Mouse (Mus musculus): ENCODE results near the gene Lmo4. TPM values are rescaled to one million over a fixed set of nuclear protein-coding genes. Genes with fewer than 3 reads are reported as not detected.

Lmo4 gene
- polyA plus RNA-seq (2014; fragmentation: Nextera tagmentation; extraction: Ambion mirVana), result 86.8 and 97.2 TPM in 2 replicates

GRCm38 (mm10) chr3:144204413-144205311, at the start of gene Lmo4:
Gene Lmo4 (minus strand): TSS chr3:144205220.
- Histone ChIP-seq H3K4me1 (ENCODE audit: control insufficient read depth, insufficient read depth, low read length) (peaks cover 16% of the 10 kb centered on the region; the same call in 1 of the 2 replicates), H3K27ac (ENCODE audit: low read depth, low read length) (peak within 1 kb of the TSS; percentile 97), H3K36me3 (ENCODE audit: control insufficient read depth, insufficient read depth, low read length) (no peaks in the 10 kb centered on the region), H3K4me3 (ENCODE audit: low read depth, low read length) (peak within 1 kb of the TSS; percentile 67), H3K9me3 (ENCODE audit: control insufficient read depth, low read length) (no peaks in the 10 kb centered on the region), H3K27me3 (ENCODE audit: control insufficient read depth, insufficient read depth, low read length) (no peaks in the 10 kb centered on the region), H3K9ac (replicated peaks; ENCODE audit: low read depth, low read length) (peak within 1 kb of the TSS; percentile 78), H3K4me2 (ENCODE audit: low read depth, low read length) (peak within 1 kb of the TSS; percentile 90)
- ATAC-seq (ENCODE audit: low read depth), result peak; percentile 79
- under 1% methylated on average over 55 of the region's 76 CpGs for WGBS

GRCm38 (mm10) chr3:144254281-144254680, 49.3 kb upstream of the Lmo4 start:
- no peak for ATAC-seq (ENCODE audit: low read depth)
- Histone ChIP-seq H3K27me3 (ENCODE audit: control insufficient read depth, insufficient read depth, low read length) (no peaks in the 10 kb centered on the region), H3K27ac (ENCODE audit: low read depth, low read length) (no peak overlapping the region), H3K4me1 (ENCODE audit: control insufficient read depth, insufficient read depth, low read length) (no peaks in the 10 kb centered on the region), H3K36me3 (ENCODE audit: control insufficient read depth, insufficient read depth, low read length) (no peaks in the 10 kb centered on the region), H3K9ac (replicated peaks; ENCODE audit: low read depth, low read length) (no peak overlapping the region), H3K9me3 (ENCODE audit: control insufficient read depth, low read length) (no peaks in the 10 kb centered on the region), H3K4me2 (ENCODE audit: low read depth, low read length) (no peak overlapping the region), H3K4me3 (ENCODE audit: low read depth, low read length) (no peak overlapping the region)
- WGBS, result 83% methylated on average over 5 of the region's 5 CpGs

GRCm38 (mm10) chr3:144253018-144253417, 48.0 kb upstream of the Lmo4 start:
- Histone ChIP-seq H3K4me3 (ENCODE audit: low read depth, low read length) (no peak overlapping the region), H3K4me2 (ENCODE audit: low read depth, low read length) (no peak overlapping the region), H3K27me3 (ENCODE audit: control insufficient read depth, insufficient read depth, low read length) (no peaks in the 10 kb centered on the region), H3K9ac (replicated peaks; ENCODE audit: low read depth, low read length) (no peak overlapping the region), H3K36me3 (ENCODE audit: control insufficient read depth, insufficient read depth, low read length) (no peaks in the 10 kb centered on the region), H3K9me3 (ENCODE audit: control insufficient read depth, low read length) (no peaks in the 10 kb centered on the region), H3K4me1 (ENCODE audit: control insufficient read depth, insufficient read depth, low read length) (no peaks in the 10 kb centered on the region), H3K27ac (ENCODE audit: low read depth, low read length) (no peak overlapping the region)
- 85% methylated on average over 6 of the region's 6 CpGs for WGBS
- no peak for ATAC-seq (ENCODE audit: low read depth)

- 85% methylated on average over 4 of the region's 4 CpGs for WGBS
- no peaks in the 10 kb centered on the region for H3K27me3 ChIP-seq (ENCODE audit: control insufficient read depth, insufficient read depth, low read length)
- ATAC-seq (ENCODE audit: low read depth), result no peak
These were observed 47.1 kb upstream of the Lmo4 start for GRCm38 (mm10) chr3:144252109-144252508.

GRCm38 (mm10) chr3:144242025-144242673, 37.1 kb upstream of the Lmo4 start:
- Histone ChIP-seq H3K4me2 (ENCODE audit: low read depth, low read length) (no peak overlapping the region), H3K4me1 (ENCODE audit: control insufficient read depth, insufficient read depth, low read length) (no peaks in the 10 kb centered on the region), H3K36me3 (ENCODE audit: control insufficient read depth, insufficient read depth, low read length) (no peaks in the 10 kb centered on the region), H3K4me3 (ENCODE audit: low read depth, low read length) (no peak overlapping the region), H3K9me3 (ENCODE audit: control insufficient read depth, low read length) (no peaks in the 10 kb centered on the region), H3K27ac (ENCODE audit: low read depth, low read length) (no peak overlapping the region), H3K27me3 (ENCODE audit: control insufficient read depth, insufficient read depth, low read length) (no peaks in the 10 kb centered on the region), H3K9ac (replicated peaks; ENCODE audit: low read depth, low read length) (no peak overlapping the region)
- ATAC-seq (ENCODE audit: low read depth), result peak; percentile 74; the same call in 1 of the 2 replicates
- 26% methylated on average over 15 of the region's 15 CpGs for WGBS

More at GRCm38 (mm10) chr3:144252109-144252508, 47.1 kb upstream of the Lmo4 start:
- Histone ChIP-seq H3K4me1 (ENCODE audit: control insufficient read depth, insufficient read depth, low read length) (no peaks in the 10 kb centered on the region), H3K4me2 (ENCODE audit: low read depth, low read length) (no peak overlapping the region), H3K27ac (ENCODE audit: low read depth, low read length) (no peak overlapping the region), H3K9me3 (ENCODE audit: control insufficient read depth, low read length) (no peaks in the 10 kb centered on the region), H3K4me3 (ENCODE audit: low read depth, low read length) (no peak overlapping the region), H3K36me3 (ENCODE audit: control insufficient read depth, insufficient read depth, low read length) (no peaks in the 10 kb centered on the region), H3K9ac (replicated peaks; ENCODE audit: low read depth, low read length) (no peak overlapping the region)

GRCm38 (mm10) chr3:144241161-144241560, 36.1 kb upstream of the Lmo4 start:
- Histone ChIP-seq H3K27ac (ENCODE audit: low read depth, low read length) (no peak overlapping the region), H3K27me3 (ENCODE audit: control insufficient read depth, insufficient read depth, low read length) (no peaks in the 10 kb centered on the region), H3K36me3 (ENCODE audit: control insufficient read depth, insufficient read depth, low read length) (no peaks in the 10 kb centered on the region), H3K9ac (replicated peaks; ENCODE audit: low read depth, low read length) (no peak overlapping the region), H3K4me1 (ENCODE audit: control insufficient read depth, insufficient read depth, low read length) (no peaks in the 10 kb centered on the region), H3K4me3 (ENCODE audit: low read depth, low read length) (no peak overlapping the region), H3K4me2 (ENCODE audit: low read depth, low read length) (no peak overlapping the region), H3K9me3 (ENCODE audit: control insufficient read depth, low read length) (no peaks in the 10 kb centered on the region)
- ATAC-seq (ENCODE audit: low read depth), result no peak
- WGBS, result 71% methylated on average over 3 of the region's 3 CpGs

- Histone ChIP-seq H3K4me1 (ENCODE audit: control insufficient read depth, insufficient read depth, low read length) (no peaks in the 10 kb centered on the region), H3K9ac (replicated peaks; ENCODE audit: low read depth, low read length) (no peak overlapping the region), H3K4me2 (ENCODE audit: low read depth, low read length) (no peak overlapping the region), H3K27ac (ENCODE audit: low read depth, low read length) (no peak overlapping the region), H3K9me3 (ENCODE audit: control insufficient read depth, low read length) (no peaks in the 10 kb centered on the region), H3K27me3 (ENCODE audit: control insufficient read depth, insufficient read depth, low read length) (no peaks in the 10 kb centered on the region), H3K4me3 (ENCODE audit: low read depth, low read length) (no peak overlapping the region), H3K36me3 (ENCODE audit: control insufficient read depth, insufficient read depth, low read length) (no peaks in the 10 kb centered on the region)
- WGBS, result 95% methylated on average over 11 of the region's 11 CpGs
- no peak for ATAC-seq (ENCODE audit: low read depth)
These were observed 33.5 kb upstream of the Lmo4 start for GRCm38 (mm10) chr3:144238482-144238881.

GRCm38 (mm10) chr3:144232347-144233008, 27.5 kb upstream of the Lmo4 start:
- Histone ChIP-seq H3K4me2 (ENCODE audit: low read depth, low read length) (no peak overlapping the region), H3K4me3 (ENCODE audit: low read depth, low read length) (no peak overlapping the region), H3K9me3 (ENCODE audit: control insufficient read depth, low read length) (no peaks in the 10 kb centered on the region), H3K9ac (replicated peaks; ENCODE audit: low read depth, low read length) (no peak overlapping the region), H3K27me3 (ENCODE audit: control insufficient read depth, insufficient read depth, low read length) (no peaks in the 10 kb centered on the region), H3K36me3 (ENCODE audit: control insufficient read depth, insufficient read depth, low read length) (no peaks in the 10 kb centered on the region), H3K4me1 (ENCODE audit: control insufficient read depth, insufficient read depth, low read length) (no peaks in the 10 kb centered on the region), H3K27ac (ENCODE audit: low read depth, low read length) (no peak overlapping the region)
- WGBS, result 91% methylated on average over 11 of the region's 11 CpGs
- ATAC-seq (ENCODE audit: low read depth), result no peak
